Mouse (Mus musculus) limb, embryonic 12.5 days (tissue): Measurements from ENCODE around the gene Fam216a. TPM values are rescaled to one million over a fixed set of nuclear protein-coding genes. Genes with fewer than 3 reads are reported as not detected.
"Not testable (repeated sequence)": the region's sequence is repeated elsewhere in the genome, so short reads cannot be mapped to it uniquely, and the experiment has no call there.

Experiments used
- ATAC-seq: fragments of 200-750 bp; cut with Nextera tagmentation; 2 replicates; pipeline ENCODE4 v1.8.0; 2017; ENCODE audit warnings: low read depth, moderate TSS enrichment; ENCODE audit not compliant: insufficient number of reproducible peaks, insufficient read depth, low FRiP score, low TSS enrichment
- H3K27ac ChIP-seq: fragments of 300-500 bp; sonication (generic); 2 replicates; pipeline ENCODE4 v1.5.1; 2016; ENCODE audit warnings: mild to moderate bottlenecking, moderate library complexity
- H3K27me3 ChIP-seq: fragments of 300-500 bp; sonication (generic); 2 replicates; pipeline ENCODE4 v1.6.1; 2016; ENCODE audit warnings: mild to moderate bottlenecking, moderate library complexity
- H3K36me3 ChIP-seq: fragments of 300-500 bp; sonication (generic); 2 replicates; pipeline ENCODE4 v1.6.1; 2016; ENCODE audit warnings: mild to moderate bottlenecking, moderate library complexity
- H3K4me1 ChIP-seq: fragments of 300-500 bp; sonication (generic); replicated peaks from 2 replicates; pipeline ENCODE4 v1.6.1; 2016
- H3K4me2 ChIP-seq: fragments of 300-500 bp; sonication (generic); 2 replicates; pipeline ENCODE4 v1.6.1; 2016; ENCODE audit warnings: mild to moderate bottlenecking, moderate library complexity
- H3K4me3 ChIP-seq: fragments of 300-500 bp; sonication (generic); replicated peaks from 2 replicates; pipeline ENCODE4 v1.5.1; 2016; ENCODE audit warnings: mild to moderate bottlenecking
- H3K9ac ChIP-seq: fragments of 300-500 bp; sonication (generic); replicated peaks from 2 replicates; pipeline ENCODE4 v1.6.1; 2016; ENCODE audit warnings: mild to moderate bottlenecking, moderate library complexity
- H3K9me3 ChIP-seq: fragments of 300-500 bp; sonication (generic); 2 replicates; pipeline ENCODE4 v1.6.1; 2016; ENCODE audit warnings: mild to moderate bottlenecking, moderate library complexity
- WGBS: fragments of 180-500 bp; shearing (Covaris S2); methylation state at CpG from one replicate; pipeline ENCODE4 v1.1.7; 2016; 5-methylcytosine and 5-hydroxymethylcytosine counted together
- polyA plus RNA-seq: library from polyadenylated mRNA; unstranded; fragments of >200 nt; fragmentation: Nextera tagmentation; extraction: Ambion mirVana; gene quantifications from 2 replicates; pipeline ENCODE4 v1.2.1, GENCODE M21; 2016

The Fam216a gene
- 95.0 and 99.5 TPM in 2 replicates for polyA plus RNA-seq

DNA sequence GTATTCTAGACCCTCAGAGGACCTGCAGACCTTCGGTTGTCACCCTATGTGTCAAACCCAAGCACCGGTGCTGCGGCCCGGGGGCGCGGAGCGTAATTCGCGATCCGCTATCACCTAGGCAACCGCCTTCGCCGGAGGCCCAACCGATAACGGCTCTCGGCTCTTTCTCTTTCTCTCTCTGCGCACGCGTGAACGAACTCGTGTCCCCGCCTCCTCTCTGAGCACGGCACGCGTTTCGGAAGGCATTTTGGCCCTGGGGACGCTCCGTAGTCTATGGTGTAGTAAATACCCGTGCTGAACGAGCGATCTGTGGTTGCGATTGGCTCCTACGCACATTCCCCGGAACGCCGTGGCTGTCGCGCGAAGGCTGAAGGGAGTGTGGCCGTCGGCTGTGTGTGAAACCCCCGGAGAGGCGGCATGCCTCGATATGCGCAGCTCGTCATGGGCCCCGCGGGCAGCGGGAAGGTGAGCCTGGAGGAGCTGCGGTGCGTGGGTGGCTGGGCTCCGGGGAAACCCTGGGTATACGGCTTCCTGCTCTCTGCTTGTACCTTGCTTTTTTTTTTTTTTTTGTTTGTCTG is at the start of gene Fam216a:
TSS of gene Fam216a (minus strand) at position 173 of the 578 bp plus-strand sequence.
- H3K9me3 ChIP-seq, result no peaks in the 10 kb centered on the region
- peaks cover 52% of the 10 kb centered on the region for H3K36me3 ChIP-seq
- peak within 1 kb of the TSS; percentile 75 for H3K4me3 ChIP-seq
- H3K4me1 ChIP-seq, result peaks cover 16% of the 10 kb centered on the region
- H3K4me2 ChIP-seq, result peak within 1 kb of the TSS; percentile 71
- no peaks in the 10 kb centered on the region for H3K27me3 ChIP-seq
- H3K9ac ChIP-seq, result peak within 1 kb of the TSS; percentile 81
- ATAC-seq, result peak; percentile 94
- H3K27ac ChIP-seq, result peak within 1 kb of the TSS; percentile 96
- WGBS, result under 1% methylated on average over 53 of the region's 53 CpGs

DNA sequence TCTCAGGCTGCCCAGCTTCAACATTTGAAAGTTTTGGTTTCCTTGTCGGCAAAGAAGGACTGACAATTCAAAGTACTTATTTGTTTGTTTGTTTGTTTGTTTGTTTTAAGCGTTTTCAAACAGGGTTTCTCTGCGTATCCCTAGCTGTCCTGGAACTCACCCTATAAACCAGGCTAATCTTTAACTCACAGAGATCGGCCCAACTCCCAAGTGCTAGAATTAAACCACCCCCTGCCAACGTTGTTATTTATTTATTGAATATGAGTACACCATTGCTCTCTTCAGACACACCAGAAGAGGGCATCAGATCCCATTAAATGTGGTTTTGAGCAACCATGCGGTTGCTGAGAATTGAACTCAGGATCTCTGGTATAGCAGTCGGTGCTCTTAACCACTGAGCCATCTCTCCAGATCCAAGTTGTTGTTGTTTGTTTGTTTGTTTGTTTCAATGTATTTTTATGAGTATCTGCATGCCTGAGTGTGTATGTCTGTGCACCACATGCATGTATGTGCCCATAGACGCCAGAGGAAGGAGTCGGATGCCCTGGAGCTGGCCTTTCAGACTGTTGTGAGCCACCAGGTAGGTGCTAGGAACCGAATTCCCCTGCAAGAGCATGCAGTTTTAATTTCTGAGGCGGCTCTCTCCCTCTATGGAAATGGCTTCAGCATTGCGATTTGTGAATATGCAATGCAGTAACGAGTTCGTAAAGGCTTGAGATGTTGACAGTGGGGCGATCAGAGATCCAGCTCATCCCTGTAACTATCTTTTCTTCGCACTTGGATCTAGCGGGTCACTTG is 49.3 kb upstream of the Fam216a start, which contains the start of gene Anapc7:
TSS of gene Anapc7 (plus strand) at position 423 of the 798 bp plus-strand sequence.
- Histone ChIP-seq H3K4me3 (peak within 1 kb of the TSS; percentile 85), H3K36me3 (peaks cover 13% of the 10 kb centered on the region; the same call in 1 of the 2 replicates), H3K27me3 (no peaks in the 10 kb centered on the region), H3K4me1 (peaks cover 14% of the 10 kb centered on the region), H3K9ac (peak within 1 kb of the TSS; percentile 94), H3K4me2 (peak within 1 kb of the TSS; percentile 96), H3K27ac (peak within 1 kb of the TSS; percentile 74), H3K9me3 (no peaks in the 10 kb centered on the region)
- peak; percentile 75; the same call in 1 of the 2 replicates for ATAC-seq
- WGBS, result 21% methylated on average over 17 of the region's 17 CpGs

DNA sequence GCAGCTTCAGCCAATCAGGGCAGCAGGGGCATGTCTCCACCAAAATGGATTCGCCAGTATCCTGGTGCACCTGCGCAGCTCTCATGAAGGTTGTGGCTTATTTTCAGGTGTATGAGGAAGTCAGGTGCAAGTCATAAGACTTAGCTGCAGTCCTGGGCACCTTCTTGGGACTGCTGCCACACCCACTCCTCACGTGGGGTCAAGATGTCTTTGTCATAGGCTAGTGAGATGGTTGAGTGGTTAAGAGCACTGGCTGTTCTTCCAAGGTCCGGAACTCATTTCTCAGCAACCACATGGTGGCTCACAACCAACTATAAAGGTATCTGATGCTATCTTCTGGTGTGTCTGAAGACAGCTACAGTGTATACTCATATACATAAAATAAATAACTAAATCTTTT is 48.5 kb upstream of the Fam216a start:
- H3K9me3 ChIP-seq, H3K4me2 ChIP-seq, ATAC-seq, H3K4me3 ChIP-seq, H3K27me3 ChIP-seq, H3K36me3 ChIP-seq, H3K27ac ChIP-seq, H3K9ac ChIP-seq: not testable (repeated sequence)
- 69% methylated on average over 4 of the region's 4 CpGs for WGBS
- peaks cover 14% of the 10 kb centered on the region for H3K4me1 ChIP-seq

DNA sequence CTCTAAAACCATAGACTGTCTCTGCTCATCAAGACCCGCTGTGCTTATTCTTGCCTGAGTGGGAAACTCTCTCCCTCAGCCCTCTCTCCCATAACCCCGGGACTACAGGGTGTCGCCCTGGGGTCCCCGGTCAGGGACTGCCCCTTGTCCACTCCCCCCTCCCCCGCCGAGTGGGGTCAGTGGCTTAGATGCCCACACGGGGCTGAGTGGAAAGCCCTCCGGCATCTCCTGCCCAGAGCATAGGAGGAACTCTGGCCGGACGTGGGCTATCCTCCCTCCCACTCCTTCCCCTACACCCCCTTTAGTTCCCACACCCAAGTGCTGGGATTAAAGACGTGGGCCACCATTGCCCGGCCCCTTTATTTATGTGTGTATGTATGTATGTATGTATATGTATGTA is 43.3 kb upstream of the Fam216a start:
- Histone ChIP-seq H3K4me3 (no peak overlapping the region), H3K9me3 (no peaks in the 10 kb centered on the region), H3K27ac (no peak overlapping the region), H3K27me3 (no peaks in the 10 kb centered on the region), H3K4me1 (no peaks in the 10 kb centered on the region), H3K9ac (no peak overlapping the region), H3K4me2 (no peak overlapping the region), H3K36me3 (peaks cover 2% of the 10 kb centered on the region)
- no peak for ATAC-seq
- WGBS, result 83% methylated on average over 12 of the region's 12 CpGs

DNA sequence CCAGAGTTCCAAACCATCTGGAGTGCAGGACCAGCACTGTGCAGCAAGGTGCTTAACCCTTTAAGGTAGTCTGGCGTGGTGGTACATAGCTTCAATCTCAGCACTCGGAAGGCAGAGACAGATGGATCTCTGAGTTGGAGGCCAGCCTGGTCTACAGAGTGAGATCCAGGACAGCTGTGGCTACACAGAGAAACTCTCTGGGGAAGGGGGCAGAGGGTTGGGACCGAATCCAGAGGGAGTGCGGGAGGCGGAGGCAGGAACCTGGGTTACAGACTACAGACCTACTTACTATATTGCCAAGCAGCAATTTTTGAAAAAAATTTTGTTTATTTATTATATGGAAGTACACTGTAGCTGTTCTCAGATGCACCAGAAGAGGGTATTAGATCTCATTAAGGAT is 42.2 kb upstream of the Fam216a start:
- no peak overlapping the region for H3K4me2 ChIP-seq
- H3K27me3 ChIP-seq, result no peaks in the 10 kb centered on the region
- 89% methylated on average over 5 of the region's 5 CpGs for WGBS
- ATAC-seq, result no peak
- H3K9ac ChIP-seq, result no peak overlapping the region
- no peak overlapping the region for H3K4me3 ChIP-seq
- no peaks in the 10 kb centered on the region for H3K4me1 ChIP-seq
- peaks cover 9% of the 10 kb centered on the region for H3K36me3 ChIP-seq
- H3K27ac ChIP-seq, result no peak overlapping the region
- no peaks in the 10 kb centered on the region for H3K9me3 ChIP-seq

DNA sequence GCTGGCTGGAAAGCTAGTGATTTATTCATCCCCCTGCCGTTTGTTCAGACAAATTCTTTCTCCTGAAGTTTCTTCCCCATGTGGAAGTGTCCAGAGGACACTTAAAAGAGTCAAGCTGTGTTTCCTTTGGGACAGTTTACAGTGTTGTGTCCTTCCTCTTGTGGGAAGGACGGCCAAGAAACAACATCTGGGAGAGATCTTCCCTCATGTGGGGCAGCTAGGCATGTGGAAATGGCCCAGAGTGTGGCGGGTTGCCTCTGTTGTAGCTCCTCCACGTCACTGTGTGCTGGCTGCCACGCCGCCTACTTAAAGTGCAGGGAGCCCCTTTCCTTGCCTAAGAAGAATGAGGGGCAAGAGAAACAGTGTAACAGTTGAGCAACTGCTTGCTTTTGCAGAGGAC is 40.7 kb upstream of the Fam216a start:
- Histone ChIP-seq H3K9ac (no peak overlapping the region), H3K9me3 (no peaks in the 10 kb centered on the region), H3K27ac (no peak overlapping the region), H3K4me1 (no peaks in the 10 kb centered on the region), H3K27me3 (no peaks in the 10 kb centered on the region), H3K36me3 (peaks cover 10% of the 10 kb centered on the region), H3K4me3 (no peak overlapping the region), H3K4me2 (no peak overlapping the region)
- 54% methylated on average over 6 of the region's 6 CpGs for WGBS
- no peak for ATAC-seq

DNA sequence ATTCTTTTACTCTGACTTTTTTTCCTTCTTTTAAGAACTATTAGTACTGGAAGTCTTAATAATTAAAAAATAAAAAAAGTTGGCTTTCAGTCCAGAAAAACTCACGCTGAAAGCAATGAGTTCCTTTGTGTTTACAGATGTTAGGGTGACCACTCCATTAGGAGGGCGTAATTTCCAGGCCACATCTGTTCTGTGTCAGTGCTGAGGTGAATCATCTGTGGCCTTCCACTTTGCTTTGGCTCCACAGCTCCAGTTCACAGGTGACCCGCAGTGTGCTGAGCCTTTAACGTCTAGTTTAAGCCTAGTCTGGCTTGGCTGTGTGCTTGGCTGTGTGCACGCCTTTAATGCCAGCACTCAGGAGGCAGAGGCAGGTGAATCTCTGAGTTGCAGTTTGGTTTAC is 39.7 kb upstream of the Fam216a start:
- no peak overlapping the region for H3K27ac ChIP-seq
- H3K9ac ChIP-seq, result no peak overlapping the region
- H3K4me1 ChIP-seq, result no peaks in the 10 kb centered on the region
- no peaks in the 10 kb centered on the region for H3K27me3 ChIP-seq
- H3K36me3 ChIP-seq, result peaks cover 19% of the 10 kb centered on the region
- ATAC-seq, result no peak
- WGBS, result 71% methylated on average over 5 of the region's 5 CpGs
- H3K4me3 ChIP-seq, result no peak overlapping the region
- H3K4me2 ChIP-seq, result no peak overlapping the region
- H3K9me3 ChIP-seq, result no peaks in the 10 kb centered on the region

DNA sequence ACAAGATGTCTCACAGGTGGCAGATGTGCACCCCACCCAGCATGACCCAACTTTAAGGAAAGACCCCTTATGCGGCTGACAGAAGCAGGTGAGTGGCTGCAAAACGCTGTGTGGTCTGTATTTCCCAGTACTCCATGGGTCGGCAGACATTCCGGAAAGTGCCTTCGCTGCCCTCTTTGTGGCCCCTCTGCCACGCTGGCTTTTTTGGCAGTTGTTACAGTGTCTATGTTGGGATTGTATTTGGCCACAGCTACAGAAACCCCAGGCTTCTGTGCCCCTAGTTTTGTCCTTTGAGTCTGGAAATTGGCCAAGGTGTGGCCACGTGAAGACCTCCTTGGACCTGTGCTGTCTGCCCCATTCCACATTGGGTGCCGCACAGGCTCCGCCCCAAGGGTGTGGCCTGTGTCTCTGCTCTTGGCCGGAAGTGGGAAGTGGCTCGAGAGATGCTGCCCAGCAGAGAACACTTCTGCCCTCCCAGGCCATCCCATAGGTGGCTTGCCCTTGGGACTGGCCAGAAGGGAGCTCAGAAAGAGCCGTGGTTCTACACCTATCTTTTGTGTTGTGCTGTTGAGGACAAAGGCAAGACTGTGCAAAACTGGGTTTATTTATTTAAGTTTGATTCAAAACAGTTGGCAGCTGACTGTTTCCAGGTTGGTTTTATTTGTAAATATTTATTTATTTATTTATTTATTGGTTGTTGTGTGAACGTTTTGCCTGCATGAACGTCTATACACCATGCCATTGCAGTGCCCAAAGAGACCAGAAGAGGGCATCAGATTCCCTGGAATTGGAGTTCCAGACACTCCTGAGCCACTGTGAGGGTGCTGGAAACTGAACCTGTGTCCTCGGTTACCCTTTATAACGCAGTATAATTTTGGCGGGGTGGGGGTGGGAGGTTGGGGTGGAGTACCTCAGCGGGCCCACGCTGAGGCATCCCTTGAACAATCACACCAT is 37.8 kb upstream of the Fam216a start:
- Histone ChIP-seq H3K4me2 (no peak overlapping the region), H3K9me3 (no peaks in the 10 kb centered on the region), H3K9ac (no peak overlapping the region), H3K4me3 (no peak overlapping the region), H3K36me3 (peaks cover 38% of the 10 kb centered on the region), H3K4me1 (no peaks in the 10 kb centered on the region), H3K27ac (no peak overlapping the region), H3K27me3 (no peaks in the 10 kb centered on the region)
- no peak for ATAC-seq
- WGBS, result 84% methylated on average over 19 of the region's 19 CpGs

DNA sequence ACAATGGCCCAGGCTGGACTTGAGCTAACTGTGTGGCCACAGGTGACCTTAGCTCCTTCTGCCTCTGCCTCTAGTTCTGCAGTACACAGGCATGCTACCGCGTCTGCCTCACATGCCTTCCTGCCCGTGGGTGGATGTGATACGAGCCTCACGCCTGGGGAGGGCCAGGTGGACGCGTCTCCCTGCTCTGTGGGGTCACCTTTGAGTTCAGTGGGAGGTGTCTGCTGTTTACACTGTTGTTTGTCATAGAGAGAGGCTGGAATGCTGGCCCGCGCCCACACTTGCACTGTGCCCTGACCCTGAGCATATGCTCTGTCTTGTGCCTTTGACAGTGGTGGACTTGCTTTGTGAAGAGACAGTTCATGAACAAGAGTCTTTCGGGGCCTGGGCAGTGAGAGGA is 33.4 kb upstream of the Fam216a start:
- H3K4me3 ChIP-seq, result no peak overlapping the region
- no peaks in the 10 kb centered on the region for H3K4me1 ChIP-seq
- H3K4me2 ChIP-seq, result no peak overlapping the region
- peaks cover 77% of the 10 kb centered on the region for H3K36me3 ChIP-seq
- H3K27ac ChIP-seq, result no peak overlapping the region
- no peak for ATAC-seq
- 94% methylated on average over 10 of the region's 10 CpGs for WGBS
- no peaks in the 10 kb centered on the region for H3K27me3 ChIP-seq
- no peak overlapping the region for H3K9ac ChIP-seq
- no peaks in the 10 kb centered on the region for H3K9me3 ChIP-seq

DNA sequence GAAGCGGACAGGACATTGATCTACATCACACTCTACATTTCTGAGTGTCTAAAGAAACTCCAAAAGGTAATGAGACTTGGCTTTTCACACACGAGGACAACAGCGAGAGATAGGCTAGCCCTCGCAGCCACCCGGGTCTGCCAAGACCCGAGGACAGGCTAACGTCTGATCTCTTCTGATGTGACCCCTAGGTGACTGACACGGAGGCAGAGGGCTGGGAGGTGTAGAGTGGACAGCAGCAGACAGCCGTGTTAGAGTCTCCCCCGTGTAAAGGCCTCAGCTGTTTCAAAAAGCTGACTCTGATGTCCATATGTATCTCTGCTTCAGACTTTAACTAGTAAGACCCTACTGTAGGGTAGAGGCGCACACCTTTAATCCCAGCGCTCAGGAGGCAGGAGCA is 31.2 kb upstream of the Fam216a start:
- Histone ChIP-seq H3K4me3 (no peak overlapping the region), H3K27me3 (no peaks in the 10 kb centered on the region), H3K4me2 (no peak overlapping the region), H3K9ac (no peak overlapping the region), H3K4me1 (no peaks in the 10 kb centered on the region), H3K27ac (no peak overlapping the region), H3K9me3 (no peaks in the 10 kb centered on the region), H3K36me3 (peaks cover 87% of the 10 kb centered on the region)
- ATAC-seq, result no peak
- WGBS, result 94% methylated on average over 12 of the region's 12 CpGs

DNA sequence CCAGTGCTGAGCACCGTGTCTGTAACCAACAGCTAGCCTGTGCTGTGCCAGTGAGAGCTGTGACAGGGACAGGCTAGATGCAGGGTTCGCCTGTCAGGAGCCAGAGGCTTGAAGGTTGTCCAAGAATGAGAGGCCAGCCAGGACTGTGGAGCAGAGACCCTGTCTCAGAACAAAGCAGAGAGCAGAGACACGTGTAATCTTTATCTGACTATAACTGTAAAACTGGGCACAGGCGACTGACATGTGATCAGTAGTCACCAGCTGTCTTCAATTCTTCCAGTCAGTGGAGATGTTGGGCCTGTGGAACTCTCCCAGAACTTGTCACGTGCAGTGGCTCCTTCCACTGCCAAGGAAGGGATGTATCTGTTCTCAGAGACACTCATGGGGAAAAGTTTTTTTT is 30.6 kb upstream of the Fam216a start:
- H3K4me2 ChIP-seq, result no peak overlapping the region
- H3K27me3 ChIP-seq, result no peaks in the 10 kb centered on the region
- H3K4me1 ChIP-seq, result no peaks in the 10 kb centered on the region
- peaks cover 91% of the 10 kb centered on the region for H3K36me3 ChIP-seq
- no peak for ATAC-seq
- no peak overlapping the region for H3K4me3 ChIP-seq
- 86% methylated on average over 5 of the region's 5 CpGs for WGBS
- H3K27ac ChIP-seq, result no peak overlapping the region
- no peak overlapping the region for H3K9ac ChIP-seq
- no peaks in the 10 kb centered on the region for H3K9me3 ChIP-seq
